Mouse (Mus musculus): ENCODE measurements at regions not wholly inside any gene's neighbourhood (a gene's known extent, or its start where the extent isn't known, plus 50 kb on each side); places are given as distances from the start of the nearest gene placed in this dataset.
A peak's percentile ranks its signal among the peaks of the same experiment; 100 is the strongest.

DNA sequence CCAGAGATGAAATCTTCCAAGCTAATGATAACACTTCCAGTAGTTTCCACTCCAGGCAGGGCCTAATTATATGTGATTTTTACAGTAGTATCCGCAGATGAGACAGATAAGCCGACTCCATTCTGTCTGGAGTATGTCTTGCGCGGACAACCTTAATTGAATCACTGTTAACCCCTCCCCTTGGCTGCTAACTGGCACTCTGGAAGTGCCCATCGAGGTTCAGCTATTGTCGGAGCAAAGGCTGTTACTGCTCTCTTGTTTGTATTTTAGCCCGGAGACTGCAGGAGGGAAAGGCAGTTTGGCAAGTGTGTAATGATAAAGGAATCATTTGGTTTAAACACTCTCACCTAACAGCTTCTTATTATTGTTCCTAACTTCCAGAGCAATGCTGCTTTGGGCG is 138.9 kb upstream of the Zfp217 start:
- WGBS, result 8% methylated on average over 8 of the region's 8 CpGs
- Histone ChIP-seq H3K4me3 (ENCODE audit: low read depth, low read length) (peak overlapping the region; percentile 44; the same call in 1 of the 2 replicates), H3K4me2 (replicated peaks; ENCODE audit: low read depth) (peak overlapping the region; percentile 88), H3K9me3 (ENCODE audit: control insufficient read depth) (no peaks in the 10 kb centered on the region), H3K36me3 (ENCODE audit: control insufficient read depth, insufficient read depth) (no peaks in the 10 kb centered on the region), H3K27me3 (replicated peaks; ENCODE audit: control insufficient read depth, insufficient read depth, low read length) (no peaks in the 10 kb centered on the region), H3K4me1 (replicated peaks; ENCODE audit: control insufficient read depth, insufficient read depth, low read length) (no peaks in the 10 kb centered on the region; the same call in 1 of the 2 replicates), H3K27ac (ENCODE audit: low read depth, low read length) (no peak overlapping the region), H3K9ac (ENCODE audit: low read depth, low read length) (no peak overlapping the region)
- TF ChIP-seq CTCF (IDR thresholded peaks at IDR 0.05; ENCODE audit: low read depth), result no peak
- no peak for ATAC-seq

DNA sequence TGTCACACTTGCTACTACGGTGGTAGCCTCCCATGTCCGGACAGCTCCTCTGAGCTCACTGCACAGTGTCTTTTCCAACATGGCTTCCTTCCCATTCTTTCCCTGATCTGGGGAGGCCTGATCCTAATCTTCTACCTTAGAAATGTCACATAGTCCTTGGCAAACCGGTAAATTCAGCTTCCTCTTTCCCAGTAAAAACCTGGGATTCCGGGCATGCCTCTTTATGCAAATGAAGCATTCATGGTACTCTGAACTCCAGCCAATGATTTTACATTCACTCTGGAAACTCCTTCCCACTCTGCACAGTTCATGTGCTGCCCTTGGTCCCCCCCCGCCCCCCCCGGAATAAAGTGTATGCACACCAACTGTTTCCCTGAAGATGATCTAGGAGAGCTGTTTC is 134.6 kb upstream of the Zfp217 start:
- Histone ChIP-seq H3K36me3 (ENCODE audit: control insufficient read depth, insufficient read depth) (no peaks in the 10 kb centered on the region), H3K4me1 (replicated peaks; ENCODE audit: control insufficient read depth, insufficient read depth, low read length) (no peaks in the 10 kb centered on the region; the same call in 1 of the 2 replicates), H3K9me3 (ENCODE audit: control insufficient read depth) (no peaks in the 10 kb centered on the region), H3K4me2 (replicated peaks; ENCODE audit: low read depth) (no peak overlapping the region), H3K9ac (ENCODE audit: low read depth, low read length) (no peak overlapping the region), H3K27me3 (replicated peaks; ENCODE audit: control insufficient read depth, insufficient read depth, low read length) (no peaks in the 10 kb centered on the region), H3K27ac (ENCODE audit: low read depth, low read length) (no peak overlapping the region), H3K4me3 (ENCODE audit: low read depth, low read length) (no peak overlapping the region)
- 65% methylated on average over 6 of the region's 6 CpGs for WGBS
- no peak for ATAC-seq
- no peak for TF ChIP-seq CTCF (IDR thresholded peaks at IDR 0.05; ENCODE audit: low read depth)

DNA sequence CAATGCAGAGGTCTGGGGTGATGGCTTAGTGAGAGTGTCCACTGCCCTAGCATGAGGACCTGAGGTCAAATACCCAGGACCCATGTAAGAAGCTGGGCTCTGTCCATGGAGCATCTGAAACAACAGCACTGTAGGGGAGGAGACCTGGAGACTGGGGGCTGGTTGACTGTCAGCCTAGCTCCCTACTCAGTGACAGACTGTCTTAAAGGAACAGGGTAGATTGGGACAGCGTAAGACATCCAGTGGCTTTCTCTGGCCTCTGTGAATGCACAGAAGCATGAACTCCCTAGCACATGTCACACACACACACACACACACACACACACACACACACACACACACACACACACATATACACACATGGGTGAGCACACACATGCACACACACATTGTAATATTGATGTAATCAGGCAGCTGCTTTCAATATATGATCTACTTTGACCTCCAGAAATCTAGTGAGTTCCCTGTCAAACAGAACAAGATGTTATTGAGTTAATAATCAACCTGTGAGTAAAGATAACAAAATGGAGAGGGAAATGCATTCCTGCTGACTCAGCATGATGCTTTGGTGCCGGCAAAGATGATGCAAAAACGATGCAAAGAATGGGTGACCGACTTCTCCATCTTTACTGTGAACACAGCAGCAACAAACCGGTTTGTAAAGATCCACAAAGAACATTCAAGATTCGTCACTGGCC is 133.6 kb upstream of the Zfp217 start:
- peak; percentile 84 for ATAC-seq
- no peaks in the 10 kb centered on the region for H3K9me3 ChIP-seq (ENCODE audit: control insufficient read depth)
- no peaks in the 10 kb centered on the region; the same call in 1 of the 2 replicates for H3K4me1 ChIP-seq (replicated peaks; ENCODE audit: control insufficient read depth, insufficient read depth, low read length)
- no peaks in the 10 kb centered on the region for H3K27me3 ChIP-seq (replicated peaks; ENCODE audit: control insufficient read depth, insufficient read depth, low read length)
- no peak overlapping the region for H3K9ac ChIP-seq (ENCODE audit: low read depth, low read length)
- 51% methylated on average over 6 of the region's 6 CpGs for WGBS
- no peak for TF ChIP-seq CTCF (IDR thresholded peaks at IDR 0.05; ENCODE audit: low read depth)
- H3K36me3 ChIP-seq (ENCODE audit: control insufficient read depth, insufficient read depth), result no peaks in the 10 kb centered on the region
- H3K4me2 ChIP-seq (replicated peaks; ENCODE audit: low read depth), result no peak overlapping the region
- H3K4me3 ChIP-seq (ENCODE audit: low read depth, low read length), result no peak overlapping the region
- H3K27ac ChIP-seq (ENCODE audit: low read depth, low read length), result no peak overlapping the region

DNA sequence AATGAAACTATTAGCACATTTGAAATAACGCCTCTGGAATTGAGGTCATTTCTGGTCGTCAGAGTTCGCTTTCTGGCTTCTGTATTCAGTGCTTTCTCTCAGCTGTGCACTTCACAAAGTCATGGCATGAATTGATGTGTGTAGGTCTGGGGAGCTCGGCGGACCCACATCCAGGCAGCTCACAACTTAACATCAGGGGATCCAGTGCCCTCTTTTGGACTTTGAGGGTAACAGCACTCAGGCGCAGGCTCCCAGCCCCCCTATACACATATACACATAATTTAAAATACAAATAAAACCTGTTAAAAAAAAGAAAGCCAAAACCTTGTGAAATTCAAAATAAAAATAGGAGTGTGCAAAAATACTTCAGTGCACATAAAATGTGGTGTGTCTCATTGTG is 132.8 kb upstream of the Zfp217 start:
- 67% methylated on average over 6 of the region's 6 CpGs for WGBS
- ATAC-seq, result no peak
- TF ChIP-seq CTCF (IDR thresholded peaks at IDR 0.05; ENCODE audit: low read depth), result peak; percentile 64
- Histone ChIP-seq H3K9me3 (ENCODE audit: control insufficient read depth) (no peaks in the 10 kb centered on the region), H3K27me3 (replicated peaks; ENCODE audit: control insufficient read depth, insufficient read depth, low read length) (no peaks in the 10 kb centered on the region), H3K27ac (ENCODE audit: low read depth, low read length) (no peak overlapping the region), H3K36me3 (ENCODE audit: control insufficient read depth, insufficient read depth) (no peaks in the 10 kb centered on the region), H3K4me2 (replicated peaks; ENCODE audit: low read depth) (no peak overlapping the region), H3K4me1 (replicated peaks; ENCODE audit: control insufficient read depth, insufficient read depth, low read length) (no peaks in the 10 kb centered on the region; the same call in 1 of the 2 replicates), H3K4me3 (ENCODE audit: low read depth, low read length) (no peak overlapping the region), H3K9ac (ENCODE audit: low read depth, low read length) (no peak overlapping the region)

DNA sequence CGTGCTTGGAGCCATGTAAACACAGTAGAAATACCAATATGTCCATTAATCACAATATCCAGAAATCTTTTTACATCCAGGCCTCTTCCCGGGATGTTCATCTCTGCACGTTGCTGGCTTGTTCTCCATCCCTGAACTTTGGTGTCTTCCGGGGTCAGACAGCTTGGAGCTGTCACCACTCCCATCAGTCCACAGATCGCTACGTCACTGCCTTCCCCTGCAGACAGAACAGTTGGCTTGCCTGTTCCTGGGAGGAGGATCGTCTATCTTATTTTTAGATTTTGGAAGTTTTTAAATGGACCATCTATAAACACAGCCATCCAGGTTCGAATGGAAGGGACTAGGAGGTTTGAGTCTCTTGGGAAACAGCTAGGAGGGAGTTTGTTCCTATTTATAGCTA is 130.0 kb upstream of the Zfp217 start:
- H3K4me2 ChIP-seq (replicated peaks; ENCODE audit: low read depth), result no peak overlapping the region
- H3K27me3 ChIP-seq (replicated peaks; ENCODE audit: control insufficient read depth, insufficient read depth, low read length), result no peaks in the 10 kb centered on the region
- no peak overlapping the region for H3K4me3 ChIP-seq (ENCODE audit: low read depth, low read length)
- no peak overlapping the region for H3K9ac ChIP-seq (ENCODE audit: low read depth, low read length)
- no peaks in the 10 kb centered on the region for H3K36me3 ChIP-seq (ENCODE audit: control insufficient read depth, insufficient read depth)
- 37% methylated on average over 8 of the region's 8 CpGs for WGBS
- H3K27ac ChIP-seq (ENCODE audit: low read depth, low read length), result no peak overlapping the region
- no peaks in the 10 kb centered on the region; the same call in 1 of the 2 replicates for H3K4me1 ChIP-seq (replicated peaks; ENCODE audit: control insufficient read depth, insufficient read depth, low read length)
- ATAC-seq, result no peak
- no peaks in the 10 kb centered on the region for H3K9me3 ChIP-seq (ENCODE audit: control insufficient read depth)
- no peak for TF ChIP-seq CTCF (IDR thresholded peaks at IDR 0.05; ENCODE audit: low read depth)

DNA sequence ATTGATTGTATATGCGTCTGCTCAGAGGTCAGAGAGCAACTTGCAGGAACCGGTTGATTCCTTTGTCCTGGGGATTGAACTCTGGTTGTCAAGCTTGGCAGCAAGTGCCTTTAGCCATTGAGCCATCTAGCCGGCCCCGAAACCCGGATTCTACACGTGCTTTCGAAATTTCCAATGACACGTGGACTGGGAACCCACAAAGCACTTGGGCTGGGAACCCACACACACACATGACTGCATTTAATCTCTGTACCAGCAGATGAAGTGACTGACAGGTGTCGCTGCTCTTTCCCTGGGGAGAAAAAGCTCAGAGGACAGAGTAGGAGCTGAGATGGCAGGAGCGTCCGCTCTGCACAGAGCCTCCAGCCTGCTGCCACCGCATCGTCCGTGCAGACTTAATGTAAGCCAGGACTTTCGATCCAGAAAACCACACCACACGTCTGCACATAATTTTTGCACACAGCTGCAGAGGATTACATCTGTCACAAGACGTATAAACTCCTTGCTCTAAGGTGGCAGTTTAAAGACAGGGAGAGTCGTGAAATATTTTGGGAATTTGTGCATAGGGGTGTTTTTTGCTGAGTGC is 129.4 kb upstream of the Zfp217 start:
- TF ChIP-seq CTCF (IDR thresholded peaks at IDR 0.05; ENCODE audit: low read depth), result no peak
- Histone ChIP-seq H3K4me3 (ENCODE audit: low read depth, low read length) (no peak overlapping the region), H3K27ac (ENCODE audit: low read depth, low read length) (no peak overlapping the region), H3K27me3 (replicated peaks; ENCODE audit: control insufficient read depth, insufficient read depth, low read length) (no peaks in the 10 kb centered on the region), H3K4me1 (replicated peaks; ENCODE audit: control insufficient read depth, insufficient read depth, low read length) (no peaks in the 10 kb centered on the region; the same call in 1 of the 2 replicates), H3K9ac (ENCODE audit: low read depth, low read length) (no peak overlapping the region), H3K4me2 (replicated peaks; ENCODE audit: low read depth) (no peak overlapping the region), H3K36me3 (ENCODE audit: control insufficient read depth, insufficient read depth) (no peaks in the 10 kb centered on the region), H3K9me3 (ENCODE audit: control insufficient read depth) (no peaks in the 10 kb centered on the region)
- WGBS, result 70% methylated on average over 18 of the region's 18 CpGs
- ATAC-seq, result no peak
